ENCODE assay signal across 8 mouse cellular contexts in genomic region chrX:101849901-101850551, GRCm38 (mm10). TPM values are rescaled to one million over a fixed set of nuclear protein-coding genes. Genes with fewer than 3 reads are reported as not detected.
DNase-seq lines count a peak whose midpoint lies in the region; ATAC-seq and TF ChIP-seq lines count a peak whose summit lies in the region.

No protein-coding gene starts in this region.

- no peaks in the 10 kb centered on the region for H3K36me3 ChIP-seq in kidney, adult 2 months (ENCODE audit: control insufficient read depth, insufficient read depth, low read length)
- H3K36me3 ChIP-seq in forebrain, embryonic 10.5 days (replicated peaks) = no peaks in the 10 kb centered on the region
- no peaks in the 10 kb centered on the region for H3K36me3 ChIP-seq in intestine, embryonic 15.5 days

- peaks cover 8% of the 10 kb centered on the region; the same call in 1 of the 2 replicates for H3K4me1 ChIP-seq in kidney, adult 2 months (ENCODE audit: control insufficient read depth, insufficient read depth, low read length)
- peaks cover 38% of the 10 kb centered on the region for H3K4me1 ChIP-seq in forebrain, embryonic 10.5 days
- no peaks in the 10 kb centered on the region for H3K4me1 ChIP-seq in intestine, embryonic 15.5 days (replicated peaks)

- ATAC-seq in intestine, embryonic 15.5 days = peak; percentile 47

- WGBS in kidney, adult 2 months = 2% methylated on average over 54 of the region's 59 CpGs
- WGBS in forebrain, embryonic 10.5 days = 23% methylated on average over 49 of the region's 59 CpGs
- WGBS in intestine, embryonic 15.5 days = 17% methylated on average over 53 of the region's 59 CpGs

- peak overlapping the region; percentile 82 for H3K4me2 ChIP-seq in intestine, embryonic 15.5 days (replicated peaks)

- no peaks in the 10 kb centered on the region for H3K9me3 ChIP-seq in forebrain, embryonic 10.5 days
- no peaks in the 10 kb centered on the region for H3K9me3 ChIP-seq in intestine, embryonic 15.5 days

- 0 out of 2 replicates have a peak, but pooled peaks have one; percentile 5 for TF ChIP-seq CTCF in kidney, adult 2 months (conservative IDR thresholded peaks at IDR 0.05; ENCODE audit: insufficient read depth, insufficient read length, low read depth, low read length)

- no peaks in the 10 kb centered on the region for H3K27me3 ChIP-seq in kidney, adult 2 months (replicated peaks; ENCODE audit: control insufficient read depth, insufficient read depth, low read length)
- peaks cover 100% of the 10 kb centered on the region for H3K27me3 ChIP-seq in forebrain, embryonic 10.5 days (ENCODE audit: poor library complexity, severe bottlenecking)
- H3K27me3 ChIP-seq in intestine, embryonic 15.5 days (replicated peaks) = peaks cover 26% of the 10 kb centered on the region

- H3K27ac ChIP-seq in kidney, adult 2 months (ENCODE audit: insufficient read depth, low read depth, low read length) = peak overlapping the region; percentile 52; the same call in 1 of the 2 replicates
- peak overlapping the region; percentile 80 for H3K27ac ChIP-seq in forebrain, embryonic 10.5 days
- no peak overlapping the region for H3K27ac ChIP-seq in intestine, embryonic 15.5 days

- DNase-seq in kidney, adult 2 months = peak; percentile 19
- DNase-seq in kidney, adult 11 months = no peak
- DNase-seq in adrenal gland, postnatal 25 days = peak; percentile 25
- DNase-seq in forebrain, embryonic 10.5 days (ENCODE audit: extremely low spot score, low spot score) = peak; percentile 50
- peak; percentile 18 for DNase-seq in lung, postnatal 10 days
- peak; percentile 16 for DNase-seq in testis, postnatal 14 days (ENCODE audit: low spot score)
- DNase-seq in frontal cortex, postnatal 25 days (ENCODE audit: low spot score in 2 of 2) = no peak

- peak overlapping the region; percentile 68 for H3K4me3 ChIP-seq in kidney, adult 2 months (ENCODE audit: insufficient read depth, low read depth, low read length)
- H3K4me3 ChIP-seq in forebrain, embryonic 10.5 days = peak overlapping the region; percentile 60
- peak overlapping the region; percentile 57 for H3K4me3 ChIP-seq in intestine, embryonic 15.5 days (replicated peaks)

- no peak for TF ChIP-seq POLR2A in kidney, adult 2 months (IDR thresholded peaks at IDR 0.05; ENCODE audit: low read depth, low read length)

- H3K9ac ChIP-seq in intestine, embryonic 15.5 days = peak overlapping the region; percentile 54

RNA-seq across cellular contexts. Expression of gene Nhsl2, which starts 0.8 kb away (rescaled TPM):
- polyA plus RNA-seq in kidney, adult 2 months (2012; rRNA removed) = 3.2 and 4.0 TPM in 2 replicates
- 6.2 and 6.9 TPM in 2 replicates for total RNA-seq in adrenal gland, postnatal 25 days (2021)
- 11.3 and 12.1 TPM in 2 replicates for polyA plus RNA-seq in forebrain, embryonic 10.5 days (2016; fragmentation: Nextera tagmentation; extraction: Ambion mirVana)
- 8.4 and 10.4 TPM in 2 replicates for polyA plus RNA-seq in intestine, embryonic 15.5 days (2015; fragmentation: Nextera tagmentation; extraction: Ambion mirVana)

RNA-seq across cellular contexts. Expression of gene 8030474K03Rik, which starts 55.6 kb away (rescaled TPM):
- polyA plus RNA-seq in kidney, adult 2 months (2012; rRNA removed) = not detected in 2 replicates
- not detected in 2 replicates for total RNA-seq in adrenal gland, postnatal 25 days (2021)
- 0.16 TPM in 1 of 2 replicates, not detected in the other for polyA plus RNA-seq in forebrain, embryonic 10.5 days (2016; fragmentation: Nextera tagmentation; extraction: Ambion mirVana)
- 0.08 TPM in 1 of 2 replicates, not detected in the other for polyA plus RNA-seq in intestine, embryonic 15.5 days (2015; fragmentation: Nextera tagmentation; extraction: Ambion mirVana)

RNA-seq across cellular contexts. Expression of gene Gm4779, which starts 55.8 kb away (rescaled TPM):
- polyA plus RNA-seq in kidney, adult 2 months (2012; rRNA removed) = 0.13 TPM in 1 of 2 replicates, not detected in the other
- total RNA-seq in adrenal gland, postnatal 25 days (2021) = not detected in 2 replicates
- not detected in 2 replicates for polyA plus RNA-seq in forebrain, embryonic 10.5 days (2016; fragmentation: Nextera tagmentation; extraction: Ambion mirVana)
- 0.19 and 0.23 TPM in 2 replicates for polyA plus RNA-seq in intestine, embryonic 15.5 days (2015; fragmentation: Nextera tagmentation; extraction: Ambion mirVana)

Comparison
In these comparisons a context has a peak if more than half of its experiments do, and no peak if none do; other contexts are left out.
1. DNase-seq: peak in kidney, adult 2 months (single experiment), adrenal gland, postnatal 25 days (single experiment), forebrain, embryonic 10.5 days (single experiment), lung, postnatal 10 days (single experiment) and testis, postnatal 14 days (single experiment); none in kidney, adult 11 months (single experiment) and frontal cortex, postnatal 25 days (0 of 2).
2. Peak in every context shown above with its lines, with median percentiles within 50 percentile points of each other: H3K4me3 ChIP-seq.